Comparison of ENCODE assay signal across 11 mouse cellular contexts in genomic region chr11:58303594-58303993, GRCm38 (mm10). TPM values are rescaled to one million over a fixed set of nuclear protein-coding genes. Genes with fewer than 3 reads are reported as not detected.
DNase-seq lines count a peak whose midpoint lies in the region; ATAC-seq and TF ChIP-seq lines count a peak whose summit lies in the region.
"Had no signal": no experiment of that assay in that cellular context is flagged by ENCODE, and none has a peak within 500 bp of the region (broad histone marks: within the 10 kb centered on the region; RNA-seq: fewer than 3 reads in every experiment).

No protein-coding gene starts in this region.

- H3K4me2 ChIP-seq in heart, embryonic 13.5 days = peak overlapping the region; percentile 74
- peak overlapping the region; percentile 59 for H3K4me2 ChIP-seq in forebrain, postnatal 0 days (ENCODE audit: low read depth)
- peak overlapping the region; percentile 79 for H3K4me2 ChIP-seq in liver, embryonic 16.5 days (ENCODE audit: low read depth, low read length)

- no peak overlapping the region for H3K27ac ChIP-seq in heart, embryonic 13.5 days (replicated peaks)
- H3K27ac ChIP-seq in bone marrow macrophage, adult 2 months (ENCODE audit: insufficient read depth, low read depth, low read length) = no peak overlapping the region
- H3K27ac ChIP-seq in forebrain, postnatal 0 days (ENCODE audit: low read depth, low read length) = no peak overlapping the region
- peak overlapping the region; percentile 1; the same call in 1 of the 2 replicates for H3K27ac ChIP-seq in liver, embryonic 16.5 days (ENCODE audit: low read length)

- DNase-seq in heart, postnatal 4 days = no peak
- DNase-seq in forebrain, postnatal 0 days = no peak
- DNase-seq in adrenal gland, postnatal 36 days = no peak
- DNase-seq in kidney, adult 18-20 months = no peak
- no peak for DNase-seq in lung, adult 18-20 months
- DNase-seq: right cerebral cortex, postnatal 14 days had no signal

- no peaks in the 10 kb centered on the region for H3K27me3 ChIP-seq in heart, embryonic 13.5 days (replicated peaks)
- H3K27me3 ChIP-seq in forebrain, postnatal 0 days (ENCODE audit: insufficient read depth, low read length) = no peaks in the 10 kb centered on the region
- no peaks in the 10 kb centered on the region for H3K27me3 ChIP-seq in liver, embryonic 16.5 days (ENCODE audit: control insufficient read depth, insufficient read depth, low read depth, low read length)

- peaks cover 22% of the 10 kb centered on the region for H3K4me1 ChIP-seq in heart, embryonic 13.5 days
- peaks cover 8% of the 10 kb centered on the region; the same call in 1 of the 2 replicates for H3K4me1 ChIP-seq in bone marrow macrophage, adult 2 months (ENCODE audit: control insufficient read depth, insufficient read depth, low read length)
- H3K4me1 ChIP-seq in forebrain, postnatal 0 days (ENCODE audit: insufficient read depth) = peaks cover 7% of the 10 kb centered on the region
- peaks cover 29% of the 10 kb centered on the region for H3K4me1 ChIP-seq in liver, embryonic 16.5 days (ENCODE audit: control insufficient read depth, low read depth, low read length)

- peak overlapping the region; percentile 45 for H3K9ac ChIP-seq in heart, embryonic 13.5 days
- no peak overlapping the region; the same call in 1 of the 2 replicates for H3K9ac ChIP-seq in forebrain, postnatal 0 days
- peak overlapping the region; percentile 8; the same call in 1 of the 2 replicates for H3K9ac ChIP-seq in liver, embryonic 16.5 days (ENCODE audit: low read depth, low read length)

- peak overlapping the region; percentile 76 for H3K4me3 ChIP-seq in heart, embryonic 13.5 days
- H3K4me3 ChIP-seq in bone marrow macrophage, adult 2 months (ENCODE audit: insufficient read depth, low read length) = peak overlapping the region; percentile 30; the same call in 1 of the 2 replicates
- H3K4me3 ChIP-seq in forebrain, postnatal 0 days (ENCODE audit: low read depth, low read length) = peak overlapping the region; percentile 14; the same call in 1 of the 2 replicates
- no peak overlapping the region; the same call in none of the 2 replicates for H3K4me3 ChIP-seq in liver, embryonic 16.5 days (ENCODE audit: low read depth, low read length)

- no peak for TF ChIP-seq POLR2A in bone marrow macrophage, adult 2 months (IDR thresholded peaks at IDR 0.05; ENCODE audit: borderline replicate concordance, low read depth, low read length)

- WGBS in heart, embryonic 13.5 days = 37% methylated on average over 7 of the region's 7 CpGs
- 15% methylated on average over 7 of the region's 7 CpGs for WGBS in forebrain, postnatal 0 days
- 46% methylated on average over 7 of the region's 7 CpGs for WGBS in liver, embryonic 16.5 days (ENCODE audit: insufficient replicate concordance)

- H3K9me3 ChIP-seq in heart, embryonic 13.5 days = no peaks in the 10 kb centered on the region
- H3K9me3 ChIP-seq in forebrain, postnatal 0 days (ENCODE audit: low read length) = no peaks in the 10 kb centered on the region
- H3K9me3 ChIP-seq in liver, embryonic 16.5 days (replicated peaks; ENCODE audit: control insufficient read depth, low read length) = no peaks in the 10 kb centered on the region
- H3K9me3 ChIP-seq: G1E had no signal

- no peaks in the 10 kb centered on the region for H3K36me3 ChIP-seq in heart, embryonic 13.5 days
- H3K36me3 ChIP-seq in forebrain, postnatal 0 days (ENCODE audit: insufficient read depth) = no peaks in the 10 kb centered on the region
- H3K36me3 ChIP-seq in liver, embryonic 16.5 days (ENCODE audit: control insufficient read depth, insufficient read depth) = no peaks in the 10 kb centered on the region

- TF ChIP-seq CTCF in bone marrow macrophage, adult 2 months (IDR thresholded peaks at IDR 0.05; ENCODE audit: low read depth, low read length) = no peak
- TF ChIP-seq CTCF in forebrain, postnatal 0 days (IDR thresholded peaks at IDR 0.05; ENCODE audit: low read depth) = no peak

- ATAC-seq in heart, embryonic 13.5 days (ENCODE audit: extremely low read depth, insufficient number of reproducible peaks, low FRiP score, low TSS enrichment) = no peak
- ATAC-seq in forebrain, postnatal 0 days = no peak
- no peak for ATAC-seq in liver, embryonic 16.5 days (ENCODE audit: low read depth)

RNA-seq across cellular contexts. Expression of gene Zfp692, which starts 3.3 kb away (rescaled TPM):
- polyA plus RNA-seq in heart, embryonic 13.5 days (2015; fragmentation: Nextera tagmentation; extraction: Ambion mirVana) = 12.4 and 15.5 TPM in 2 replicates
- 1 to 10 TPM; 4.2 to 6.6 TPM for total RNA-seq in heart, postnatal 4 days (2021)
- 12.1 and 13.5 TPM in 2 replicates for polyA plus RNA-seq in bone marrow macrophage, adult 2 months (2012; ENCODE audit: insufficient read depth, insufficient read length, missing spikeins)
- 25.6 and 30.0 TPM in 2 replicates for total RNA-seq in forebrain, postnatal 0 days (2014; rRNA removed)
- 14.8 and 17.7 TPM in 2 replicates for polyA plus RNA-seq in forebrain, postnatal 0 days (2015; fragmentation: Nextera tagmentation; extraction: Ambion mirVana)
- polyA plus RNA-seq in liver, embryonic 16.5 days (2015; fragmentation: Nextera tagmentation; extraction: Ambion mirVana) = 9.8 and 10.1 TPM in 2 replicates
- 10 to 100 TPM in 1 of 2 experiments, 1 to 10 TPM in 1; 7.7 to 10.9 TPM for total RNA-seq in adrenal gland, postnatal 36 days (2021)

RNA-seq across cellular contexts. Expression of gene Zfp672, which starts 26.5 kb away (rescaled TPM):
- 27.7 and 28.6 TPM in 2 replicates for polyA plus RNA-seq in heart, embryonic 13.5 days (2015; fragmentation: Nextera tagmentation; extraction: Ambion mirVana)
- total RNA-seq in heart, postnatal 4 days (2021) = 10 to 100 TPM; 37.5 to 44.2 TPM
- polyA plus RNA-seq in bone marrow macrophage, adult 2 months (2012; ENCODE audit: insufficient read depth, insufficient read length, missing spikeins) = 14.2 TPM in 2 replicates
- total RNA-seq in forebrain, postnatal 0 days (2014; rRNA removed) = 41.5 and 41.7 TPM in 2 replicates
- 38.8 and 41.2 TPM in 2 replicates for polyA plus RNA-seq in forebrain, postnatal 0 days (2015; fragmentation: Nextera tagmentation; extraction: Ambion mirVana)
- 33.8 and 36.6 TPM in 2 replicates for polyA plus RNA-seq in liver, embryonic 16.5 days (2015; fragmentation: Nextera tagmentation; extraction: Ambion mirVana)
- total RNA-seq in adrenal gland, postnatal 36 days (2021) = 10 to 100 TPM; 44.9 to 48.9 TPM

RNA-seq across cellular contexts. Expression of gene Sh3bp5l, which starts 26.9 kb away (rescaled TPM):
- polyA plus RNA-seq in heart, embryonic 13.5 days (2015; fragmentation: Nextera tagmentation; extraction: Ambion mirVana) = 24.0 and 25.3 TPM in 2 replicates
- 10 to 100 TPM; 38.5 to 51.5 TPM for total RNA-seq in heart, postnatal 4 days (2021)
- polyA plus RNA-seq in bone marrow macrophage, adult 2 months (2012; ENCODE audit: insufficient read depth, insufficient read length, missing spikeins) = 17.3 and 19.2 TPM in 2 replicates
- total RNA-seq in forebrain, postnatal 0 days (2014; rRNA removed) = 43.1 and 44.3 TPM in 2 replicates
- 35.8 and 44.9 TPM in 2 replicates for polyA plus RNA-seq in forebrain, postnatal 0 days (2015; fragmentation: Nextera tagmentation; extraction: Ambion mirVana)
- polyA plus RNA-seq in liver, embryonic 16.5 days (2015; fragmentation: Nextera tagmentation; extraction: Ambion mirVana) = 16.8 and 17.0 TPM in 2 replicates
- total RNA-seq in adrenal gland, postnatal 36 days (2021) = 10 to 100 TPM; 36.7 to 51.5 TPM

RNA-seq across cellular contexts. Expression of gene 4930438A08Rik, which starts 29.0 kb away (rescaled TPM):
- not detected in 2 replicates for polyA plus RNA-seq in heart, embryonic 13.5 days (2015; fragmentation: Nextera tagmentation; extraction: Ambion mirVana)
- not detected for total RNA-seq in heart, postnatal 4 days (2021)
- not detected in 2 replicates for polyA plus RNA-seq in bone marrow macrophage, adult 2 months (2012; ENCODE audit: insufficient read depth, insufficient read length, missing spikeins)
- not detected in 2 replicates for total RNA-seq in forebrain, postnatal 0 days (2014; rRNA removed)
- polyA plus RNA-seq in forebrain, postnatal 0 days (2015; fragmentation: Nextera tagmentation; extraction: Ambion mirVana) = 0.10 TPM in 1 of 2 replicates, not detected in the other
- polyA plus RNA-seq in liver, embryonic 16.5 days (2015; fragmentation: Nextera tagmentation; extraction: Ambion mirVana) = 2.5 and 3.2 TPM in 2 replicates
- total RNA-seq in adrenal gland, postnatal 36 days (2021) = not detected
- total RNA-seq: layer of hippocampus, adult 18-20 months had no signal
- polyA plus RNA-seq: G1E had no signal
